Mouse (Mus musculus) stomach, postnatal 0 days (tissue): ENCODE measurements around the gene Cdcp1. TPM values are rescaled to one million over a fixed set of nuclear protein-coding genes. Genes with fewer than 3 reads are reported as not detected.
A peak's percentile ranks its signal among the peaks of the same experiment; 100 is the strongest.

ENCODE experiments used
- ATAC-seq: fragments of 200-750 bp; cut with Nextera tagmentation; 2 replicates; pipeline ENCODE4 v1.8.0; 2017; ENCODE audit not compliant: low FRiP score, low TSS enrichment
- DNase-seq: peaks from one replicate; pipeline ENCODE4 v3.0.0-alpha.2; 2016; ENCODE audit warnings: low spot score
- H3K27ac ChIP-seq: fragments of 300-500 bp; sonication (generic); replicated peaks from 2 replicates; pipeline ENCODE4 v1.5.1; 2014; ENCODE audit warnings: mild to moderate bottlenecking, control low read depth
- H3K27me3 ChIP-seq: fragments of 300-500 bp; sonication (generic); 2 replicates; pipeline ENCODE4 v1.6.1; 2014; ENCODE audit warnings: low read length; ENCODE audit not compliant: control insufficient read depth, insufficient read depth
- H3K36me3 ChIP-seq: fragments of 300-500 bp; sonication (generic); 2 replicates; pipeline ENCODE4 v1.6.1; 2014; ENCODE audit warnings: low read length, mixed read lengths; ENCODE audit not compliant: control insufficient read depth, insufficient read depth
- H3K4me1 ChIP-seq: fragments of 300-500 bp; sonication (generic); replicated peaks from 2 replicates; pipeline ENCODE4 v1.6.1; 2014; ENCODE audit warnings: antibody characterized with exemption; ENCODE audit not compliant: control insufficient read depth, insufficient read depth
- H3K4me2 ChIP-seq: fragments of 300-500 bp; sonication (generic); replicated peaks from 2 replicates; pipeline ENCODE4 v1.6.1; 2014; ENCODE audit warnings: low read depth, mild to moderate bottlenecking, control low read depth, moderate library complexity
- H3K4me3 ChIP-seq: fragments of 300-500 bp; sonication (generic); 2 replicates; pipeline ENCODE4 v1.5.1; 2014; ENCODE audit warnings: low read depth, low read length, control low read depth
- H3K9ac ChIP-seq: fragments of 300-500 bp; sonication (generic); 2 replicates; pipeline ENCODE4 v1.6.1; 2014; ENCODE audit warnings: mild to moderate bottlenecking, low read length, control low read depth, mixed read lengths
- H3K9me3 ChIP-seq: fragments of 300-500 bp; sonication (generic); 2 replicates; pipeline ENCODE4 v1.6.1; 2016; ENCODE audit warnings: low read length; ENCODE audit not compliant: control insufficient read depth
- CTCF ChIP-seq: IDR thresholded peaks from 2 replicates; pipeline ENCODE4 v1.5.1; 2016; ENCODE audit warnings: antibody characterized with exemption, low read depth, mild to moderate bottlenecking, moderate library complexity
- EP300 ChIP-seq: optimal IDR thresholded peaks from 2 replicates; pipeline ENCODE3; 2016; ENCODE audit warnings: antibody characterized with exemption
- WGBS: fragments of 180-500 bp; shearing (Covaris S2); extraction: QIAGEN DNeasy Blood & Tissue Kit; methylation state at CpG from one replicate; pipeline ENCODE4 v1.1.7; 2014; 5-methylcytosine and 5-hydroxymethylcytosine counted together
- polyA plus RNA-seq: library from polyadenylated mRNA; unstranded; fragments of >200 nt; fragmentation: Nextera tagmentation; extraction: Ambion mirVana; gene quantifications from 2 replicates; pipeline ENCODE4 v1.2.1, GENCODE M21; 2015

Cdcp1 gene
- polyA plus RNA-seq, 1 experiment from 2014 or later, result 7.4 TPM

DNA sequence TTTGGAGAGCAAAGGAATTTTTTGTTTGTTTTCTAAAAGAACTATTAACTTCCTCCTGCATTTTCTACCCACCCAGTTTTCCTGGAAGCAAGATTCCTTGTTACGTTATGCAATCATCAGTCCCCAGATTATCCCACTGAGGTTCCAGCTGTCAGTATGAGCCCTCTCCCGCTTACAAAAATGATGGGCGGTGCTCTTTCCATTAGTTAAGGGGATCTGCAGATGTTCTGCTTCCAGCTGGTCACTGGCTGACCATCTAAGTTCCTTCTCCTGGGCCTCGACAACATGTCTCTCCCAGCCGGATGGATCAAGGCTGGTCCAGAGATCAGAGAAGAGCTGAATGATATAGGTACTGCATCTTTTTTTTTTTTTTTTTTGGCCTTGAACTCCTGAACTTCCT lies 67.4 kb downstream of the Cdcp1 start:
- Histone ChIP-seq H3K36me3 (no peaks in the 10 kb centered on the region), H3K4me2 (no peak overlapping the region), H3K9me3 (no peaks in the 10 kb centered on the region), H3K27ac (peak overlapping the region; percentile 78), H3K27me3 (no peaks in the 10 kb centered on the region), H3K4me1 (no peaks in the 10 kb centered on the region), H3K4me3 (no peak overlapping the region), H3K9ac (no peak overlapping the region)
- ATAC-seq, result peak; percentile 61; the same call in 1 of the 2 replicates
- no peak for DNase-seq
- TF ChIP-seq EP300 (no peak), CTCF (no peak)
- WGBS, result 42% methylated on average over 5 of the region's 5 CpGs

DNA sequence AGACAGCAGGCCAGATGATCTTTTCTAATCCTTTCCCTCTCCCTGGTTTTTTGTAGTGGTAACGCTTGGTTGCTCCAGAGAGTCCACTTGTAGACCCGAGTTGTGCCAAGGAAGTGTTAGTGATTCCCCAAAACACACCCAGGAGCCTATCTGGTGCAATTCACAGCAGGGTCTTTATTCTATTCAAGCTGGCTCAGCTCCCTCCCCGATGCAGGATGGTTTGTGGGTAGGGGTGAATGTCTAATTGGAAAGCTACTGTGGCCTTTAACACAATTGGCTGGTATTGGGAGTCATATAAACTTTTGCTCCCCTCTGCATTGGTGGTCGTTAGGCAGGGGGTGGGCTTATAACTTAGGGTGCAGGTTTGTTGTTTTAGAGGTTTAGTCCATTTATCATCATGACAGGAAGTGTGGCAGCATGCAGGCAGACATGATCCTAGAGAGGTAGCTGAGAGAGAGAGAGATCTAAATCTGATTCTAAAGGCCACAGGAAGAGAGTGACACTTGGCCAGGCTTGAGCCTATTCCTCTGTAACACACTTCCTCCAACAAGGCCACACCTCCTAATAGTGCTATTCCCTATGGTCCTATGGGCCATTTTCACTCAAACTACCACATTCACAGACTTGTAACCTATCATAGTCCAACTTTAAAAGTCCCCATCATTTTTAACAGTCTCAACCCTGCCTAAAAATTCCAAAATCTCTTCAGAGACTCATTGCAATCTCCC lies 75.8 kb downstream of the Cdcp1 start:
- Histone ChIP-seq H3K9me3 (no peaks in the 10 kb centered on the region), H3K9ac (no peak overlapping the region), H3K4me1 (0 out of 2 replicates have a peak, but pooled peaks cover 3% of the 10 kb centered on the region), H3K27me3 (no peaks in the 10 kb centered on the region), H3K36me3 (peaks cover 14% of the 10 kb centered on the region), H3K27ac (peak overlapping the region; percentile 82), H3K4me2 (no peak overlapping the region), H3K4me3 (no peak overlapping the region)
- DNase-seq, result no peak
- TF ChIP-seq CTCF (no peak), EP300 (no peak)
- WGBS, result 60% methylated on average over 4 of the region's 4 CpGs
- no peak for ATAC-seq

DNA sequence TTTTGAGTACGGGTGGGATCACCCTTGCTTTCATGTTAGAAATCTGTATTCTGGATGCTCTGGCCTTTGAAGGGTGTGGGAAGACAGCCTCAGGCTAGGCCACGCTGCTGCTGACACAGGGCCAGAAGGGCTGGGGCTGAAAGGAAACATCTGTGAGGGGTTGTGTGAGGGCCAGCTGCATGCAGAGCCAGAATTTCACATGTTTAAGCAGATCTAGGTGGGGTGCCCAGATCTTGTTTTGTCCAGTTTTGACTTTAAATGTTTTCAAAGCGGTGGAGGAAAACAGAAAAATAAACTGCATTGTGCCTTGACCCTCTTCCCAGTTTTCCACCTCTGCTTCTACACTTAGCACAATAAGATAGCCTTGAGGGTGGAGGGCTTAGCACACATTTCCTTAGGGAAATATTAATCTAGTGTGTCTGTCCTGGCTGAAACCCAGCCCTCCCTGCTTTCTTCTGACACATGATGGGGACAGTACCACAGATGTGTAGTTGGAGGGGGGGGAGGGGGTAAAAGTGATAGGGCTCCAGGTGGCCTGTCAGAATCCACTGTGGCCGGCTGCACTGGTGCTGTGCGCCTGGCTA lies 76.9 kb downstream of the Cdcp1 start:
- H3K4me1 ChIP-seq, result 0 out of 2 replicates have a peak, but pooled peaks cover 3% of the 10 kb centered on the region
- peak overlapping the region; percentile 82 for H3K27ac ChIP-seq
- 50% methylated on average over 5 of the region's 5 CpGs for WGBS
- no peak overlapping the region for H3K4me2 ChIP-seq
- H3K36me3 ChIP-seq, result peaks cover 14% of the 10 kb centered on the region
- ATAC-seq (peak; percentile 67; the same call in 1 of the 2 replicates), DNase-seq (peak; percentile 40)
- H3K27me3 ChIP-seq, result no peaks in the 10 kb centered on the region
- H3K4me3 ChIP-seq, result no peak overlapping the region
- no peaks in the 10 kb centered on the region for H3K9me3 ChIP-seq
- H3K9ac ChIP-seq, result no peak overlapping the region
- no peak for TF ChIP-seq CTCF
- TF ChIP-seq EP300, result peak; percentile 48

DNA sequence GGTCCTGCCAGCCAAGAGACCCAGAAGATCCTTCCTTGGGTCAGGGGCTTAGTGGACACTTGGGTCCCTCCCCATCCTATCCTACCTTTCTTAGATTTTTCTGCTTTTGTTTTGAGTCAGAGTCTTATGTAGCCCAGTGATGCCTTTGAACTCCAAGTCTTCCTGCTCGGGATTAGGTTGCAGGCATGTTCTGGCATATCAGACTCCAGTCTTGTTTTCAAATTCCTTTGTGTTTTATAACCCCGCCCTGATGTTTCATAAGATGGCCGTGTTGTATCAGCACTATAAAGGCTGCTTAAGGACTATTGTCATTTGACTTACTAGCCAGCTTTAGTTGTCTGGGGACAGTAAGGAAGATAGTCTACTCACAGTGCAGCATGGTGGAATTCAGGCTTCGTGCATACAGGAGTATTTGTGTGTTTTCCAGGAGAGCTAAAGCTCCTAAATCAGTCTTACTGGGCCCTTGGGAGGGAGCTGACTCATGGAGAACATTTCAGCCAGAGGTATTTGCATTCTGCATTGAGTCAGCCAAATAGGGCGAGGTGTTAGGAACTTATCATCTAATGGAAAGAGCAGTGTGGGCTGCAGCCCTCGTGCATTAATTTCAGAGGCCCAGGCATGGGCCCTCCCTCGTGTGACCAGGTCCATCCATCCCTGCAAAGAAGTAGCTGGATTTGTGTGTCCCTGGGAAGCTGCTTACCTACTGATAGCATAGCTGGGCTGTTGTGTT lies 78.7 kb downstream of the Cdcp1 start:
- ATAC-seq (peak; percentile 67), DNase-seq (peak; percentile 34)
- H3K27ac ChIP-seq, result peak overlapping the region; percentile 82
- H3K27me3 ChIP-seq, result no peaks in the 10 kb centered on the region
- TF ChIP-seq EP300, result peak; percentile 35
- no peak for TF ChIP-seq CTCF
- H3K4me1 ChIP-seq, result 0 out of 2 replicates have a peak, but pooled peaks cover 3% of the 10 kb centered on the region
- no peak overlapping the region for H3K9ac ChIP-seq
- no peak overlapping the region for H3K4me3 ChIP-seq
- no peaks in the 10 kb centered on the region for H3K9me3 ChIP-seq
- peaks cover 27% of the 10 kb centered on the region for H3K36me3 ChIP-seq
- WGBS, result 42% methylated on average over 7 of the region's 7 CpGs
- H3K4me2 ChIP-seq, result no peak overlapping the region

DNA sequence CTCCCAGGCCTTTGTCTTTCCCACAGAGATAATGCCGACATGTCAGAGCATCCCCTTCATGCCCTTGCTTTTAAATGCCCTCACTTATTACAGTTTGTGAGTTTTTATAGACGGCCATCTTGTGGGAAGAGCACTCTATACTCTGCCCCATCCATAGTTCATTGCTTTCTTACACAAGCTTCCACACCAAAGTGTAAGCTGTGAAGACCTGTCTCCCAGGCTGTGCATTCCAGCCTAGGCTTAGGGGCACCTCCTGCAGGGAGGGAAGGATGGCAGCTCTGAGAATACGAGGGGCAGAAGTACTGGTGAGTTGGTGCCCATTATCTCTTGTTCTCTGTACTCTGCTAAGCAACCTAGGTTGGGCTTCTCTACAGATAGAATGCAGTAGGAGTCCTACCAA lies 82.8 kb downstream of the Cdcp1 start:
- no peak for ATAC-seq
- no peak overlapping the region for H3K4me3 ChIP-seq
- TF ChIP-seq CTCF (no peak), EP300 (no peak)
- H3K36me3 ChIP-seq, result peaks cover 44% of the 10 kb centered on the region
- WGBS, result 92% methylated on average over 3 of the region's 3 CpGs
- no peak overlapping the region for H3K4me2 ChIP-seq
- no peaks in the 10 kb centered on the region for H3K9me3 ChIP-seq
- no peak overlapping the region for H3K27ac ChIP-seq
- no peak overlapping the region for H3K9ac ChIP-seq
- DNase-seq, result no peak
- no peaks in the 10 kb centered on the region for H3K4me1 ChIP-seq
- H3K27me3 ChIP-seq, result no peaks in the 10 kb centered on the region

DNA sequence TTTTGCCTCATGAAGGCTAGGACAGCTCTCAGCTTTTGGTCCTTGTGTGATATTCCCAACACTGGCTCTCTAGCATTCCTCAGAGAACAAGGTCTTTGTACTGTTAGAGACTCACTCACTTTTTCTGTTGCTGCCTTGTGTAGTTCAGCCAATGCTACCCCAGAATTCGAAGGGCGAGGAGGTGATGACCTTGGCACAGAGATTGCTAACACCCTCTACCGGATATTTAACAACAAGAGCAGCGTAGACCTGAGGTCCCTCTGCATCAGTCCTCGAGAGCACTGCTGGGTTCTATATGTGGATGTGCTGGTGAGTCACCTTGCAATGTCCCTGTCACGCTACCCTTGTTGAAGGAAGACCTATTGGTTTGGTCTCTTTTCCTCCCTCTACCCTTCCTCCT lies 88.2 kb downstream of the Cdcp1 start:
- ATAC-seq (no peak), DNase-seq (no peak)
- no peak for TF ChIP-seq EP300
- TF ChIP-seq CTCF, result no peak
- no peaks in the 10 kb centered on the region for H3K9me3 ChIP-seq
- H3K9ac ChIP-seq, result no peak overlapping the region
- no peak overlapping the region for H3K27ac ChIP-seq
- no peaks in the 10 kb centered on the region for H3K4me1 ChIP-seq
- H3K4me2 ChIP-seq, result no peak overlapping the region
- no peak overlapping the region for H3K4me3 ChIP-seq
- H3K36me3 ChIP-seq, result peaks cover 41% of the 10 kb centered on the region
- no peaks in the 10 kb centered on the region for H3K27me3 ChIP-seq
- 92% methylated on average over 6 of the region's 6 CpGs for WGBS
